Mouse (Mus musculus) kidney, adult 2 months (tissue): ENCODE measurements at regions not wholly inside any gene's neighbourhood (a gene's known extent, or its start where the extent isn't known, plus 50 kb on each side); places are given as distances from the start of the nearest gene placed in this dataset.

ENCODE experiments used
- CTCF ChIP-seq: fragments of 200-500 bp; conservative IDR thresholded peaks from 2 replicates; pipeline ENCODE4 v1.5.1; 2011; ENCODE audit warnings: low read depth, mild to moderate bottlenecking, control low read depth, low read length, moderate library complexity, mixed read lengths; ENCODE audit not compliant: insufficient read depth, insufficient read length
- POLR2A ChIP-seq: fragments of 200-500 bp; IDR thresholded peaks from one replicate; pipeline ENCODE4 v1.6.1; 2011; ENCODE audit warnings: low read depth, low read length, control low read depth

DNA sequence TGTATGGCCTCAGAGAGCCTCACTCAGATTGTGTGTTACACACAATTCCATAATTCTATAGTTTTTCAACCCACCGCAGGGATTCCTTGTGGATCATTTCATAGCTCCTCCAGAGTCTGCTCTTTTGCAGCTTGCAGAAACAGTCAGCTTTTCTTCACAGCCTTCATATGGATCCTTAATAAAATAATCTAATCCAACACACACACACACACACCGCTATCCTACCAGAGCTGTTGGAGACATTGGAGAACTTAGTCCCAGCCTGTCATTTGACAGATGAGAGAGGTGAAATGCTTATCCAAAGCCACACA lies 71.2 kb upstream of the Foxo1 start:
- no peak for TF ChIP-seq CTCF
- TF ChIP-seq POLR2A = no peak
